9 mouse cellular contexts compared by ENCODE assay signal in the genomic region with DNA sequence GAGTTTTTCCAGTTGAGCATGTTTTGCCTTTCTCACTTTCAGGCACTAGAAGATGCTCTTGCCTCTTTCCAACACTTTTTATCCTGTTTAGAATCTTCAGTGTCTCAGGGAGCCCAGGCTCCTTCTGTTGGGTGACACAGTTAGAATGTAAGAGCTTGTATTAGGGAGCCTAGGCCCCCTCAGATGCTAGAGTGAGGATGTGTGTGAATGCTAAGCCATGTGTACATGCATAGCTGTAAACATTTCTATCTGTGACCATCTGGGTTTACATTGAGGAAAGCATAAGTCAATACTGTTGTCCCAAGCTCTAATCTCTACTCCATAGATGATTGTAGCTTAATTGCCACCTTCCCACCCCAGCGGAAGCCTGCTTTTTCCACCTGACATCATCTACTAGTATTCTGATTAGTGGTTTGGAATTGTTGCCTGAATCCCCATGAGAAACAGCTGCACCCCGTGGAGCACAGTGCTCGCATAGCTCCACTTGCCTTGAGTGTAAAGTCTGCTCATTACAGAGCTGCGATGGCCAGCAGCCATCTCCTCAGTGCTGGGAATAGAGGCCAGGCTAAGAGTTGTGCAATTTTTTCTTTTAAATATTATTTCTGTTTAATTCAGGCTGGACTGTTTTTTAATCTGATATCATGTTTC. TPM values are rescaled to one million over a fixed set of nuclear protein-coding genes. Genes with fewer than 3 reads are reported as not detected.
DNase-seq lines count a peak whose midpoint lies in the region; ATAC-seq and TF ChIP-seq lines count a peak whose summit lies in the region.
"Had no signal": no experiment of that assay in that cellular context is flagged by ENCODE, and none has a peak within 500 bp of the region (broad histone marks: within the 10 kb centered on the region; RNA-seq: fewer than 3 reads in every experiment).

No protein-coding gene starts in this region.

- WGBS in hindbrain, postnatal 0 days = 28% methylated on average over 4 of the region's 4 CpGs
- 82% methylated on average over 4 of the region's 4 CpGs for WGBS in hindbrain, embryonic 10.5 days
- WGBS in midbrain, embryonic 14.5 days = 44% methylated on average over 4 of the region's 4 CpGs

- DNase-seq in hindbrain, postnatal 0 days (ENCODE audit: low spot score) = no peak
- no peak for DNase-seq in hindbrain, embryonic 10.5 days (ENCODE audit: low spot score)
- DNase-seq in Muller cell, postnatal 12 days (ENCODE audit: inconsistent ontology term) = peak; percentile 82
- peak; percentile 50 for DNase-seq in midbrain, embryonic 14.5 days
- no peak for DNase-seq in urinary bladder, postnatal 25 days (ENCODE audit: low spot score)
- no peak for DNase-seq in adrenal gland, adult 8-10 months
- DNase-seq: right cerebral cortex, adult 18-20 months had no signal

- no peaks in the 10 kb centered on the region for H3K9me3 ChIP-seq in hindbrain, postnatal 0 days (ENCODE audit: low read length)
- no peaks in the 10 kb centered on the region for H3K9me3 ChIP-seq in hindbrain, embryonic 10.5 days
- no peaks in the 10 kb centered on the region for H3K9me3 ChIP-seq in midbrain, embryonic 14.5 days (ENCODE audit: control insufficient read depth, low read length)
- H3K9me3 ChIP-seq: intestine, embryonic 15.5 days had no signal

- no peak for TF ChIP-seq POLR2A in bone marrow macrophage, adult 2 months (IDR thresholded peaks at IDR 0.05; ENCODE audit: borderline replicate concordance, low read depth, low read length)

- H3K4me3 ChIP-seq in hindbrain, postnatal 0 days (ENCODE audit: low read length) = no peak overlapping the region
- no peak overlapping the region for H3K4me3 ChIP-seq in hindbrain, embryonic 10.5 days
- no peak overlapping the region for H3K4me3 ChIP-seq in bone marrow macrophage, adult 2 months (ENCODE audit: insufficient read depth, low read length)
- H3K4me3 ChIP-seq in midbrain, embryonic 14.5 days (replicated peaks; ENCODE audit: low read depth, low read length) = no peak overlapping the region
- H3K4me3 ChIP-seq: intestine, embryonic 15.5 days had no signal

- no peak for TF ChIP-seq CTCF in hindbrain, postnatal 0 days (IDR thresholded peaks at IDR 0.05; ENCODE audit: low read depth)
- TF ChIP-seq CTCF in bone marrow macrophage, adult 2 months (IDR thresholded peaks at IDR 0.05; ENCODE audit: low read depth, low read length) = no peak

- no peak; the same call in 1 of the 2 replicates for ATAC-seq in hindbrain, postnatal 0 days
- ATAC-seq in midbrain, embryonic 14.5 days (ENCODE audit: low FRiP score, low TSS enrichment) = no peak
- ATAC-seq: intestine, embryonic 15.5 days had no signal

- H3K27me3 ChIP-seq in hindbrain, postnatal 0 days (ENCODE audit: insufficient read depth, low read length) = no peaks in the 10 kb centered on the region
- no peaks in the 10 kb centered on the region for H3K27me3 ChIP-seq in hindbrain, embryonic 10.5 days (ENCODE audit: insufficient read depth, poor library complexity, severe bottlenecking)
- no peaks in the 10 kb centered on the region for H3K27me3 ChIP-seq in midbrain, embryonic 14.5 days (ENCODE audit: control insufficient read depth, insufficient read depth, low read length)
- H3K27me3 ChIP-seq: intestine, embryonic 15.5 days had no signal

- peak overlapping the region; percentile 26; the same call in 1 of the 2 replicates for H3K27ac ChIP-seq in hindbrain, postnatal 0 days
- no peak overlapping the region for H3K27ac ChIP-seq in hindbrain, embryonic 10.5 days
- H3K27ac ChIP-seq in bone marrow macrophage, adult 2 months (ENCODE audit: insufficient read depth, low read depth, low read length) = peak overlapping the region; percentile 60; the same call in 1 of the 2 replicates
- peak overlapping the region; percentile 63; the same call in 1 of the 2 replicates for H3K27ac ChIP-seq in midbrain, embryonic 14.5 days (replicated peaks; ENCODE audit: low read depth, low read length)
- H3K27ac ChIP-seq: intestine, embryonic 15.5 days had no signal

- H3K9ac ChIP-seq in hindbrain, postnatal 0 days (replicated peaks; ENCODE audit: low read length) = no peak overlapping the region
- no peak overlapping the region for H3K9ac ChIP-seq in midbrain, embryonic 14.5 days (replicated peaks; ENCODE audit: low read length)
- H3K9ac ChIP-seq: intestine, embryonic 15.5 days had no signal

- H3K4me1 ChIP-seq in hindbrain, postnatal 0 days (ENCODE audit: insufficient read depth, low read length) = peaks cover 23% of the 10 kb centered on the region
- peaks cover under 1% of the 10 kb centered on the region; the same call in 1 of the 2 replicates for H3K4me1 ChIP-seq in hindbrain, embryonic 10.5 days (replicated peaks)
- H3K4me1 ChIP-seq in bone marrow macrophage, adult 2 months (ENCODE audit: control insufficient read depth, insufficient read depth, low read length) = peaks cover 47% of the 10 kb centered on the region
- peaks cover 37% of the 10 kb centered on the region for H3K4me1 ChIP-seq in midbrain, embryonic 14.5 days (ENCODE audit: control insufficient read depth, insufficient read depth, low read length)

- no peak overlapping the region for H3K4me2 ChIP-seq in hindbrain, postnatal 0 days (ENCODE audit: low read depth, low read length)
- H3K4me2 ChIP-seq in midbrain, embryonic 14.5 days (ENCODE audit: low read length) = no peak overlapping the region
- H3K4me2 ChIP-seq: intestine, embryonic 15.5 days had no signal

- H3K36me3 ChIP-seq in hindbrain, postnatal 0 days (ENCODE audit: insufficient read depth, low read length) = no peaks in the 10 kb centered on the region
- H3K36me3 ChIP-seq in hindbrain, embryonic 10.5 days = peaks cover 16% of the 10 kb centered on the region
- no peaks in the 10 kb centered on the region for H3K36me3 ChIP-seq in midbrain, embryonic 14.5 days (ENCODE audit: control insufficient read depth, insufficient read depth, low read length)
- H3K36me3 ChIP-seq: intestine, embryonic 15.5 days had no signal

RNA-seq across cellular contexts. Expression of a gene that starts 31.7 kb away (rescaled TPM):
- 32.9 and 35.5 TPM in 2 replicates for total RNA-seq in hindbrain, postnatal 0 days (2014; rRNA removed)
- 7.9 and 8.4 TPM in 2 replicates for polyA plus RNA-seq in hindbrain, postnatal 0 days (2015; fragmentation: Nextera tagmentation; extraction: Ambion mirVana)
- polyA plus RNA-seq in hindbrain, embryonic 10.5 days (2016; fragmentation: Nextera tagmentation; extraction: Ambion mirVana) = 9.6 and 11.2 TPM in 2 replicates
- 10.8 and 11.8 TPM in 2 replicates for polyA plus RNA-seq in bone marrow macrophage, adult 2 months (2012; ENCODE audit: insufficient read depth, insufficient read length, missing spikeins)
- polyA plus RNA-seq in midbrain, embryonic 14.5 days (2014; fragmentation: Nextera tagmentation; extraction: Ambion mirVana) = 14.0 and 16.0 TPM in 2 replicates
- total RNA-seq in adrenal gland, adult 8-10 months (2022) = 10 to 100 TPM; 13.8 to 15.8 (median 15.0) TPM

Comparison
In these comparisons a context has a peak if more than half of its experiments do, and no peak if none do; other contexts are left out.
1. DNase-seq: peak in Muller cell, postnatal 12 days (single experiment) and midbrain, embryonic 14.5 days (single experiment); none in hindbrain, postnatal 0 days (single experiment), hindbrain, embryonic 10.5 days (single experiment), urinary bladder, postnatal 25 days (single experiment) and adrenal gland, adult 8-10 months (single experiment).